Mouse (Mus musculus): ENCODE measurements around the gene Syt7. TPM values are rescaled to one million over a fixed set of nuclear protein-coding genes. Genes with fewer than 3 reads are reported as not detected.
A peak's percentile ranks its signal among the peaks of the same experiment; 100 is the strongest.

The Syt7 gene
- polyA plus RNA-seq, 1 experiment from 2014 or later = 3.0 TPM

DNA sequence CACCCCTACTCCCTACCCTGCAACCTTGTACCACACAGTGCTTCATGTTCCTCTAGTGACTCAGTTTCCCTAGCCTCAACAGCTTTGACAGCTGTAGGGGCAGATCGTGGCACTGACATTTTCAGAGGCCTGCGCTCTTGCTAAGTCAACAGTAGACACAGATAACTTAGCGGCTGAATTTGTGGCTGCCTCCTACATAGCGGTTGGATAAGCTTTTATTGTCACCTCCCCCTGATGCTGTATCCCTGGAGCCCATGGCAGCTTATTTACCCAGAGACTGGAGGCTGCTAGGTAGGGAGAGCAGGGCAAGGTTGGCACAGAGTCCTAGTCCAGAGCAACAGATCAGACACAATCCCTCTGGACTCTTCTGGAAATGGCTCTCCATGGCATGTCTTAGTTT is 19.0 kb upstream of the Syt7 start:
- H3K27ac ChIP-seq (ENCODE audit: low read depth, low read length) = no peak overlapping the region

DNA sequence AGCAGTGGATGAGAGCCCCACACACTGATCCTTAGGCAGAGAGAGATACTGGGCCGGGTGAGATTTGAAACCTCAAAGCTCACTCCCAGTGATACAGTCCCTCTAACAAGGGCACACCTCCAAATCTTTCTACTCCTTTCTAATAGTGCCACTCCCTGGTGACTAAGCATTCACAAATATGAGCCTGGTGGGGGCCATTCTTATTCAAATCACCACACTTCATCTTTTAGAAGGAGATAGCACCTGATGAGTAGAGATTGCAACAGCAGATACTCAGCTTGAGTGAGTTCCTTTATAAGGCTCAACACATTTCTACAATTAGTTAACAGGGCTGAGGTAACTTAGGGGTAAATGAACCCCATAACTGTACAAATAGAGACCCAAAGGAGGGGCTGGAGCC is 15.7 kb upstream of the Syt7 start:
- Histone ChIP-seq H3K27me3 (ENCODE audit: control insufficient read depth, insufficient read depth, low read length) (no peaks in the 10 kb centered on the region), H3K9ac (ENCODE audit: low read length) (no peak overlapping the region), H3K36me3 (ENCODE audit: control insufficient read depth, insufficient read depth, low read length) (no peaks in the 10 kb centered on the region), H3K27ac (ENCODE audit: low read depth, low read length) (no peak overlapping the region), H3K4me3 (ENCODE audit: low read depth, low read length) (no peak overlapping the region), H3K9me3 (ENCODE audit: control insufficient read depth, low read length) (no peaks in the 10 kb centered on the region), H3K4me1 (ENCODE audit: control insufficient read depth, insufficient read depth, low read length) (no peaks in the 10 kb centered on the region), H3K4me2 (no peak overlapping the region)
- DNase-seq (ENCODE audit: low spot score, missing footprints) = no peak
- no peak for ATAC-seq (ENCODE audit: low FRiP score)
- WGBS = 77% methylated on average over 1 of the region's 1 CpGs

More for the DNA sequence above, 19.0 kb upstream of the Syt7 start:
- 85% methylated on average over 4 of the region's 4 CpGs for WGBS
- Histone ChIP-seq H3K9ac (ENCODE audit: low read length) (no peak overlapping the region), H3K9me3 (ENCODE audit: control insufficient read depth, low read length) (no peaks in the 10 kb centered on the region), H3K4me3 (ENCODE audit: low read depth, low read length) (no peak overlapping the region), H3K36me3 (ENCODE audit: control insufficient read depth, insufficient read depth, low read length) (no peaks in the 10 kb centered on the region), H3K4me2 (no peak overlapping the region), H3K27me3 (ENCODE audit: control insufficient read depth, insufficient read depth, low read length) (no peaks in the 10 kb centered on the region), H3K4me1 (ENCODE audit: control insufficient read depth, insufficient read depth, low read length) (no peaks in the 10 kb centered on the region)
- DNase-seq (ENCODE audit: low spot score, missing footprints) (no peak), ATAC-seq (ENCODE audit: low FRiP score) (no peak)

- H3K36me3 ChIP-seq (ENCODE audit: control insufficient read depth, insufficient read depth, low read length) = no peaks in the 10 kb centered on the region
- 76% methylated on average over 5 of the region's 5 CpGs for WGBS
- no peak overlapping the region for H3K4me2 ChIP-seq
- no peak overlapping the region for H3K4me3 ChIP-seq (ENCODE audit: low read depth, low read length)
- DNase-seq (ENCODE audit: low spot score, missing footprints) (no peak), ATAC-seq (ENCODE audit: low FRiP score) (no peak)
- no peak overlapping the region for H3K27ac ChIP-seq (ENCODE audit: low read depth, low read length)
- no peak overlapping the region for H3K9ac ChIP-seq (ENCODE audit: low read length)
- no peaks in the 10 kb centered on the region for H3K4me1 ChIP-seq (ENCODE audit: control insufficient read depth, insufficient read depth, low read length)
- no peaks in the 10 kb centered on the region for H3K9me3 ChIP-seq (ENCODE audit: control insufficient read depth, low read length)
- no peaks in the 10 kb centered on the region for H3K27me3 ChIP-seq (ENCODE audit: control insufficient read depth, insufficient read depth, low read length)
These were observed 13.6 kb upstream of the Syt7 start for GRCm38 (mm10) chr19:10375260-10375659.

- ATAC-seq (ENCODE audit: low FRiP score) (no peak), DNase-seq (ENCODE audit: low spot score, missing footprints) (no peak)
- Histone ChIP-seq H3K4me1 (ENCODE audit: control insufficient read depth, insufficient read depth, low read length) (no peaks in the 10 kb centered on the region), H3K36me3 (ENCODE audit: control insufficient read depth, insufficient read depth, low read length) (no peaks in the 10 kb centered on the region), H3K27ac (ENCODE audit: low read depth, low read length) (no peak overlapping the region), H3K9me3 (ENCODE audit: control insufficient read depth, low read length) (no peaks in the 10 kb centered on the region), H3K4me3 (ENCODE audit: low read depth, low read length) (no peak overlapping the region), H3K9ac (ENCODE audit: low read length) (no peak overlapping the region), H3K27me3 (ENCODE audit: control insufficient read depth, insufficient read depth, low read length) (no peaks in the 10 kb centered on the region), H3K4me2 (no peak overlapping the region)
- 86% methylated on average over 5 of the region's 5 CpGs for WGBS
These were observed 8.9 kb upstream of the Syt7 start for GRCm38 (mm10) chr19:10379978-10380377.

GRCm38 (mm10) chr19:10387660-10388059 is 1.2 kb upstream of the Syt7 start:
- Histone ChIP-seq H3K27me3 (ENCODE audit: control insufficient read depth, insufficient read depth, low read length) (peaks cover 9% of the 10 kb centered on the region), H3K9ac (ENCODE audit: low read length) (no peak overlapping the region), H3K4me1 (ENCODE audit: control insufficient read depth, insufficient read depth, low read length) (peaks cover 15% of the 10 kb centered on the region), H3K36me3 (ENCODE audit: control insufficient read depth, insufficient read depth, low read length) (no peaks in the 10 kb centered on the region), H3K4me3 (ENCODE audit: low read depth, low read length) (no peak overlapping the region), H3K27ac (ENCODE audit: low read depth, low read length) (no peak overlapping the region), H3K4me2 (no peak overlapping the region), H3K9me3 (ENCODE audit: control insufficient read depth, low read length) (no peaks in the 10 kb centered on the region)
- DNase-seq (ENCODE audit: low spot score, missing footprints) = no peak
- ATAC-seq (ENCODE audit: low FRiP score) = no peak
- WGBS = 84% methylated on average over 5 of the region's 5 CpGs

- Histone ChIP-seq H3K27me3 (ENCODE audit: control insufficient read depth, insufficient read depth, low read length) (peaks cover 9% of the 10 kb centered on the region), H3K4me1 (ENCODE audit: control insufficient read depth, insufficient read depth, low read length) (peaks cover 15% of the 10 kb centered on the region), H3K36me3 (ENCODE audit: control insufficient read depth, insufficient read depth, low read length) (no peaks in the 10 kb centered on the region), H3K27ac (ENCODE audit: low read depth, low read length) (peak overlapping the region; percentile 9; the same call in 1 of the 2 replicates), H3K4me3 (ENCODE audit: low read depth, low read length) (peak overlapping the region; percentile 75), H3K9me3 (ENCODE audit: control insufficient read depth, low read length) (no peaks in the 10 kb centered on the region), H3K9ac (ENCODE audit: low read length) (peak overlapping the region; percentile 77), H3K4me2 (peak overlapping the region; percentile 78)
- ATAC-seq (ENCODE audit: low FRiP score) (peak; percentile 71), DNase-seq (ENCODE audit: low spot score, missing footprints) (peak; percentile 93)
- under 1% methylated on average over 42 of the region's 54 CpGs for WGBS
These were observed 655 bp downstream of the Syt7 start for GRCm38 (mm10) chr19:10389391-10390098.

DNA sequence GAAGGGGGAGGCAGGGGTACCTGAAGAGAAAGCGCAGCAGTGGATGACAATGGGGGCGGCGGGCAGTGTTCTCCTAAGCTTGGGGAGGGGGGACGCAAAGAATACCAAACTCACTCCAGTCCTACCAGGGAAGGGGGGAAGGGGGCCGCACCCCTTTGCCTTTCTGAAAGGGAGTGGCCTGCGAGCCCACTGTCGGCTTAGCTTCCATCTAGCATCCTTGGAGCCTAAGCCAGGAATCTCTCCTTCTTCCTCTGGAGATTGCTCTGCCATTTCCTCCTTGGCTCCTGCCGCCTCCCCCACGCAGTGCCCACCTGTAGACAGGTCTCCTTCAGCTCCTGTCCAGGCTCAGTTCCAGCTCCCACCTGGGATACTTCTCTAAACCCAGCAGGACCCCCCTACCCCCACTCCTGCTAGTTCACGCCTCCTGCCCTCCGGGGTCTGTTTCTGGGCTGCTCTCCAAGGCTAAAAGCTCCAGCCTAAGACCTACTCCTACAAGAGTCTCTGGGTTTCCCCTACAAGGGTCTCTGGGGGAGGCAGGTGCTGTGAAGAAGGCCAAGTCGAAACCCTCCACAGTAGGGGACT is 1.3 kb downstream of the Syt7 start:
- WGBS = 16% methylated on average over 12 of the region's 12 CpGs
- ATAC-seq (ENCODE audit: low FRiP score) (no peak), DNase-seq (ENCODE audit: low spot score, missing footprints) (no peak)
- peaks cover 9% of the 10 kb centered on the region for H3K27me3 ChIP-seq (ENCODE audit: control insufficient read depth, insufficient read depth, low read length)
- H3K4me1 ChIP-seq (ENCODE audit: control insufficient read depth, insufficient read depth, low read length) = peaks cover 17% of the 10 kb centered on the region
- H3K4me3 ChIP-seq (ENCODE audit: low read depth, low read length) = peak overlapping the region; percentile 75
- H3K4me2 ChIP-seq = peak overlapping the region; percentile 78
- no peaks in the 10 kb centered on the region for H3K9me3 ChIP-seq (ENCODE audit: control insufficient read depth, low read length)
- peak overlapping the region; percentile 77 for H3K9ac ChIP-seq (ENCODE audit: low read length)
- no peak overlapping the region for H3K27ac ChIP-seq (ENCODE audit: low read depth, low read length)
- H3K36me3 ChIP-seq (ENCODE audit: control insufficient read depth, insufficient read depth, low read length) = no peaks in the 10 kb centered on the region

DNA sequence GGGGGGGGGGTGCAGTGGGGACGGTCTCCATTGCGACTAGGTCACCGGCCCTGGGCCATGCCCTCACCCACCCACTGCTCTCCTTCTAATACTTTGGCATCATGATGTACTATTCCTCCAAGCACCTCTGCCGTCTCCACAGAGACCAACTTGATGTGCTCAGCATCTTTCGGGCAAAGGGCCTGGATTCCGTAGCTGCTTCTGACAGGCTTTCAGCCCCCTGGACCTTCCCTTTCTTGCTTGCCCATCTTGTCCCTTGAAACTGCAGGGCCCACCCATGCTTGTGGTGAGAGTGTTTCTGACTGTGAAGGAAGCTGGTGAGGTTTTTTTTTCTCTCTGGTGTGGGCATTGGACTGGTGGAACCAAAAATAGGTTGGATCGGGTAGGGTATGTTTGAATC is 2.1 kb downstream of the Syt7 start:
- peaks cover 9% of the 10 kb centered on the region for H3K27me3 ChIP-seq (ENCODE audit: control insufficient read depth, insufficient read depth, low read length)
- no peak overlapping the region for H3K4me2 ChIP-seq
- H3K4me1 ChIP-seq (ENCODE audit: control insufficient read depth, insufficient read depth, low read length) = peaks cover 14% of the 10 kb centered on the region

DNA sequence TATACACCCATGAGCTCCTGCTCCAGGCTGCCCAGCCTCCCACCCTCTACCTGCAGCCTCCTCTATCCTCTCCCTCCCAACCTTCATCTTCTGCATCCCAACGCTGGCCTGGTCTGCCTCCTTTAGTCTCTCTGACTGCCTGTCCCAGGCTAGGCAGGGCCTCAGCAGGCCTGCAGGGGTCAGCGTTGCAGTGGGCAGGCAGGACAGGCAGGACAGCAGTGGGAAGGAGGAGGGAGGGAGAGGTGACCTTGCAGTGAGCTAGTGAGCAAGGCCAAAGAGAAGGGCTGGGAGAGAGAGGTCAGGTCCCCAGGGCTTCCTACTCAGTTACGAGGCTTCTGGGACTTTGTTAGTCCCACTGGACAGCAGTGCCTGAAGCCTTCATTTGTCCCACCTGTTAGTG is 3.1 kb downstream of the Syt7 start:
- DNase-seq (ENCODE audit: low spot score, missing footprints) (no peak), ATAC-seq (ENCODE audit: low FRiP score) (no peak)
- H3K4me1 ChIP-seq (ENCODE audit: control insufficient read depth, insufficient read depth, low read length) = peaks cover 14% of the 10 kb centered on the region
- no peak overlapping the region for H3K4me3 ChIP-seq (ENCODE audit: low read depth, low read length)
- no peak overlapping the region for H3K27ac ChIP-seq (ENCODE audit: low read depth, low read length)
- H3K4me2 ChIP-seq = no peak overlapping the region
- 26% methylated on average over 3 of the region's 3 CpGs for WGBS
- peaks cover 9% of the 10 kb centered on the region for H3K27me3 ChIP-seq (ENCODE audit: control insufficient read depth, insufficient read depth, low read length)
- no peaks in the 10 kb centered on the region for H3K9me3 ChIP-seq (ENCODE audit: control insufficient read depth, low read length)
- H3K36me3 ChIP-seq (ENCODE audit: control insufficient read depth, insufficient read depth, low read length) = no peaks in the 10 kb centered on the region
- no peak overlapping the region for H3K9ac ChIP-seq (ENCODE audit: low read length)

More for the DNA sequence above, 2.1 kb downstream of the Syt7 start:
- no peaks in the 10 kb centered on the region for H3K9me3 ChIP-seq (ENCODE audit: control insufficient read depth, low read length)
- DNase-seq (ENCODE audit: low spot score, missing footprints) (no peak), ATAC-seq (ENCODE audit: low FRiP score) (no peak)
- WGBS = 78% methylated on average over 7 of the region's 7 CpGs
- no peak overlapping the region for H3K9ac ChIP-seq (ENCODE audit: low read length)
- H3K27ac ChIP-seq (ENCODE audit: low read depth, low read length) = no peak overlapping the region
- no peak overlapping the region for H3K4me3 ChIP-seq (ENCODE audit: low read depth, low read length)
- H3K36me3 ChIP-seq (ENCODE audit: control insufficient read depth, insufficient read depth, low read length) = no peaks in the 10 kb centered on the region

All from midbrain, embryonic 11.5 days (tissue).